ENCODE assay signal across 43 mouse cellular contexts in genomic region chr1:186992113-186992512, GRCm38 (mm10). TPM values are rescaled to one million over a fixed set of nuclear protein-coding genes. Genes with fewer than 3 reads are reported as not detected.
"Had no signal": no experiment of that assay in that cellular context is flagged by ENCODE, and none has a peak within 500 bp of the region (broad histone marks: within the 10 kb centered on the region; RNA-seq: fewer than 3 reads in every experiment).

No protein-coding gene starts in this region.

- H3K36me3 ChIP-seq: heart, embryonic 12.5 days; heart, embryonic 13.5 days; heart, embryonic 15.5 days; hindbrain, embryonic 10.5 days; hindbrain, embryonic 12.5 days; hindbrain, embryonic 13.5 days; hindbrain, embryonic 15.5 days; intestine, embryonic 15.5 days; kidney, embryonic 15.5 days had no signal

- H3K9me3 ChIP-seq: heart, embryonic 15.5 days; hindbrain, embryonic 13.5 days; hindbrain, embryonic 15.5 days; intestine, embryonic 15.5 days; kidney, embryonic 15.5 days had no signal

- H3K27ac ChIP-seq: heart, embryonic 13.5 days; heart, embryonic 15.5 days; hindbrain, embryonic 10.5 days; hindbrain, embryonic 12.5 days; hindbrain, embryonic 13.5 days; hindbrain, embryonic 14.5 days; hindbrain, embryonic 15.5 days; hindbrain, postnatal 0 days; intestine, embryonic 15.5 days; kidney, embryonic 15.5 days; kidney, postnatal 0 days; layer of hippocampus, adult 2 months had no signal

- H3K4me3 ChIP-seq: heart, embryonic 12.5 days; heart, embryonic 13.5 days; heart, embryonic 15.5 days; hindbrain, embryonic 10.5 days; hindbrain, embryonic 12.5 days; hindbrain, embryonic 13.5 days; hindbrain, embryonic 15.5 days; intestine, embryonic 15.5 days; kidney, embryonic 15.5 days; layer of hippocampus, adult 2 months had no signal

- H3K27me3 ChIP-seq: heart, embryonic 12.5 days; heart, embryonic 13.5 days; heart, embryonic 15.5 days; hindbrain, embryonic 12.5 days; hindbrain, embryonic 13.5 days; hindbrain, embryonic 15.5 days; intestine, embryonic 15.5 days; kidney, embryonic 15.5 days had no signal

- ATAC-seq: hindbrain, embryonic 16.5 days; inflammation-experienced regulatory T-cells, adult 6 months; intestine, embryonic 15.5 days; intestine, embryonic 16.5 days; intestine, postnatal 0 days had no signal

- H3K4me2 ChIP-seq: heart, embryonic 12.5 days; heart, embryonic 13.5 days; heart, embryonic 15.5 days; hindbrain, embryonic 12.5 days; hindbrain, embryonic 13.5 days; hindbrain, embryonic 14.5 days; hindbrain, embryonic 15.5 days; intestine, embryonic 15.5 days; kidney, embryonic 15.5 days had no signal

- H3K4me1 ChIP-seq: heart, embryonic 13.5 days; intestine, embryonic 15.5 days; kidney, embryonic 15.5 days had no signal

- DNase-seq: heart, postnatal 10 days; heart, postnatal 14 days; heart, postnatal 36 days; heart, postnatal 4 days; kidney, adult 11 months; kidney, adult 18-20 months; kidney, adult 2 months; kidney, adult 8-10 months; kidney, adult 9 months; kidney, postnatal 10 days; kidney, postnatal 14 days; kidney, postnatal 25 days; kidney, postnatal 36 days; kidney, postnatal 4 days; layer of hippocampus, adult 9-11 months; layer of hippocampus, postnatal 36 days had no signal

- H3K9ac ChIP-seq: heart, embryonic 12.5 days; heart, embryonic 13.5 days; heart, embryonic 15.5 days; hindbrain, embryonic 12.5 days; hindbrain, embryonic 13.5 days; hindbrain, embryonic 14.5 days; hindbrain, embryonic 15.5 days; intestine, embryonic 15.5 days; kidney, embryonic 15.5 days had no signal

RNA-seq across cellular contexts. Expression of gene D1Pas1, which starts 24.9 kb away (rescaled TPM):
- total RNA-seq: heart, adult 8-10 months; heart, postnatal 36 days; hematopoietic stem cell, adult 5-6 weeks; hindbrain, postnatal 0 days; layer of hippocampus, adult 18-20 months; layer of hippocampus, adult 8-10 months; layer of hippocampus, postnatal 14 days; layer of hippocampus, postnatal 25 days; layer of hippocampus, postnatal 36 days; left cerebral cortex, adult 18-20 months had no signal
- polyA plus RNA-seq: hindbrain, postnatal 0 days; inflammation-experienced regulatory T-cells, adult 6 months; intestine, postnatal 0 days; kidney, embryonic 14.5 days; kidney, embryonic 16.5 days; kidney, postnatal 0 days; large intestine, adult 2 months had no signal
